Mouse (Mus musculus) lung, embryonic 15.5 days (tissue): ENCODE measurements at regions not wholly inside any gene's neighbourhood (a gene's known extent, or its start where the extent isn't known, plus 50 kb on each side); places are given as distances from the start of the nearest gene placed in this dataset.

Experiments used
- ATAC-seq: fragments of 200-750 bp; cut with Nextera tagmentation; 2 replicates; pipeline ENCODE4 v1.8.0; 2017; ENCODE audit warnings: moderate number of reproducible peaks, borderline replicate concordance; ENCODE audit not compliant: low FRiP score, low TSS enrichment; ENCODE audit errors: extremely low read depth
- H3K27ac ChIP-seq: fragments of 300-500 bp; sonication (generic); 2 replicates; pipeline ENCODE4 v1.5.1; 2015; ENCODE audit warnings: moderate library complexity, mild to moderate bottlenecking, inconsistent platforms
- H3K27me3 ChIP-seq: fragments of 300-500 bp; sonication (generic); 2 replicates; pipeline ENCODE4 v1.6.1; 2015; ENCODE audit warnings: inconsistent platforms
- H3K36me3 ChIP-seq: fragments of 300-500 bp; sonication (generic); 2 replicates; pipeline ENCODE4 v1.6.1; 2015; ENCODE audit warnings: inconsistent platforms
- H3K4me1 ChIP-seq: fragments of 300-500 bp; sonication (generic); 2 replicates; pipeline ENCODE4 v1.6.1; 2015; ENCODE audit warnings: inconsistent platforms
- H3K4me2 ChIP-seq: fragments of 300-500 bp; sonication (generic); 2 replicates; pipeline ENCODE4 v1.6.1; 2015; ENCODE audit warnings: inconsistent platforms, mild to moderate bottlenecking, moderate library complexity
- H3K4me3 ChIP-seq: fragments of 300-500 bp; sonication (generic); 2 replicates; pipeline ENCODE4 v1.5.1; 2015; ENCODE audit warnings: mild to moderate bottlenecking, inconsistent platforms
- H3K9ac ChIP-seq: fragments of 300-500 bp; sonication (generic); 2 replicates; pipeline ENCODE4 v1.6.1; 2015; ENCODE audit warnings: inconsistent platforms
- H3K9me3 ChIP-seq: fragments of 300-500 bp; sonication (generic); 2 replicates; pipeline ENCODE4 v1.6.1; 2016; ENCODE audit warnings: inconsistent platforms
- WGBS: fragments of 180-500 bp; shearing (Covaris S2); methylation state at CpG from one replicate; pipeline ENCODE4 v1.1.7; 2015; 5-methylcytosine and 5-hydroxymethylcytosine counted together

DNA sequence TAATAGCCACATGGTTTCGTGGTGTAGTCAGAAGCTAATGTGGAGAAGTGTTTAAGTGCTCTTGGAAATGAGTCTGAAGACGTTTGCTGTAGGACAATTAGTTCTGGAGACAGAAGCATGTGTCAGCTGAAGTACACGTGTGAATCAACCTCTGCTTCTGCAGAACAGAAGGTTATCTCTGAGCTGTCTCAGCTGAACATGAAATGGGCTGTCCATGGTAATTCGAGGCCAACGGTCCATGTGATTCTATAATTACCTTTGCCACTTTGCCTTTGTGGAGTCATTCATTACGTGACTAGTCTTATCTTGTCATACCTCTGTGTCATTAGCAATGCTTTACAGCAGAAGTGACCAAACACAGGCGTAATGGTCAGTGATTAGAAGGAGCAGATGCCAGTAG is 295.6 kb upstream of the Veph1 start:
- no peak for ATAC-seq
- 21% methylated on average over 7 of the region's 7 CpGs for WGBS

DNA sequence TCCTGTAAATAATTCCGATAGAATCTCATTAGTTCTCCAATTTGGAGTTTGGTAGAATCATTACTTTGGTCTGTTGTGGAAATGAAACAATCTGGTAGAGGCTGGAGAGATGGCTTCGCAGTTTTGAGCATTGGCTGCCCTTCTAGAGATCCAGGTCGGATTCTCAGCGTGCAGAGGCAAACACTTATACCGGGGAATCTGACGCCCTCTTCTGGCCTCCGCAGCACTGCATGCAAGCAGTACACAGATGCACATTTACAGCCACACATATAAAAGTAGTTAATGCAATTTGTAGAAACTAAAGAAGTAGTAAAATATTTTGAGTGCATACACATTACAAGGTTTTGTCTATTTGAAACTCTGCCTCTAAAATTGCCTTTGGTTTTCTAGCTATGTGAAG is 294.1 kb upstream of the Veph1 start:
- no peaks in the 10 kb centered on the region for H3K4me1 ChIP-seq
- H3K4me2 ChIP-seq: no peak overlapping the region
- H3K27me3 ChIP-seq: no peaks in the 10 kb centered on the region
- no peak overlapping the region for H3K9ac ChIP-seq
- no peaks in the 10 kb centered on the region for H3K36me3 ChIP-seq
- H3K9me3 ChIP-seq: no peaks in the 10 kb centered on the region
- no peak overlapping the region for H3K27ac ChIP-seq
- H3K4me3 ChIP-seq: no peak overlapping the region
- ATAC-seq: no peak
- WGBS: 49% methylated on average over 7 of the region's 7 CpGs

More for the DNA sequence above, 295.6 kb upstream of the Veph1 start:
- no peaks in the 10 kb centered on the region for H3K27me3 ChIP-seq
- H3K4me3 ChIP-seq: no peak overlapping the region
- no peaks in the 10 kb centered on the region for H3K9me3 ChIP-seq
- no peak overlapping the region for H3K9ac ChIP-seq
- no peaks in the 10 kb centered on the region for H3K4me1 ChIP-seq
- no peak overlapping the region for H3K27ac ChIP-seq
- H3K36me3 ChIP-seq: no peaks in the 10 kb centered on the region
- H3K4me2 ChIP-seq: no peak overlapping the region

DNA sequence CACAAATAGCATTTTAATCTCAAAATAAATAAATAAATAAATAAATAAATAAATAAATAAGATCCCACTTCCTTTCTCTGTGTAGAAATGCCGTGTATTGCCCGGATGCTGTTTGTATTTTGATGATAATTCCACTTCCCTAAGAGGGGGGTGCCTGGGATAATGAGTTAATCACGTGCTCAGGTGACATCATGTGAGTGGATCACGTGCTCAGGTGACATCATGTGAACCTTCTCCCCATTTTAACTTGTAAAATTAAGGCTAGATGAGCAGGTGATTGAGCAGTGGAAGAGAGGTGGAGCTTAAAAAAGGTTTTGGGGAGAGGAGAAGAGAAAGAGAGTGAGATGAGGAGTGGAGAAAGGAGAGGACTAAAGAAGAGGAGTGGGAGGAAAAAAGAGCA is 292.8 kb upstream of the Veph1 start:
- no peak overlapping the region for H3K9ac ChIP-seq
- no peaks in the 10 kb centered on the region for H3K4me1 ChIP-seq
- no peaks in the 10 kb centered on the region for H3K9me3 ChIP-seq
- ATAC-seq: no peak
- 90% methylated on average over 4 of the region's 4 CpGs for WGBS
- no peaks in the 10 kb centered on the region for H3K27me3 ChIP-seq
- H3K4me2 ChIP-seq: no peak overlapping the region
- H3K27ac ChIP-seq: no peak overlapping the region
- no peaks in the 10 kb centered on the region for H3K36me3 ChIP-seq
- no peak overlapping the region for H3K4me3 ChIP-seq

- no peaks in the 10 kb centered on the region for H3K36me3 ChIP-seq
- 85% methylated on average over 9 of the region's 9 CpGs for WGBS
- H3K4me1 ChIP-seq: no peaks in the 10 kb centered on the region
- no peaks in the 10 kb centered on the region for H3K9me3 ChIP-seq
- no peak overlapping the region for H3K4me3 ChIP-seq
- no peak for ATAC-seq
- no peaks in the 10 kb centered on the region for H3K27me3 ChIP-seq
- no peak overlapping the region for H3K27ac ChIP-seq
- no peak overlapping the region for H3K4me2 ChIP-seq
- H3K9ac ChIP-seq: no peak overlapping the region
These were observed 288.2 kb upstream of the Veph1 start for GRCm38 (mm10) chr3:66584831-66585230.

GRCm38 (mm10) chr3:66584101-66584500 is 287.5 kb upstream of the Veph1 start:
- no peak overlapping the region for H3K9ac ChIP-seq
- no peak overlapping the region for H3K4me2 ChIP-seq
- WGBS: 89% methylated on average over 5 of the region's 5 CpGs
- H3K4me3 ChIP-seq: no peak overlapping the region
- no peaks in the 10 kb centered on the region for H3K9me3 ChIP-seq
- H3K36me3 ChIP-seq: no peaks in the 10 kb centered on the region
- H3K4me1 ChIP-seq: no peaks in the 10 kb centered on the region
- ATAC-seq: no peak
- H3K27me3 ChIP-seq: no peaks in the 10 kb centered on the region
- no peak overlapping the region for H3K27ac ChIP-seq

DNA sequence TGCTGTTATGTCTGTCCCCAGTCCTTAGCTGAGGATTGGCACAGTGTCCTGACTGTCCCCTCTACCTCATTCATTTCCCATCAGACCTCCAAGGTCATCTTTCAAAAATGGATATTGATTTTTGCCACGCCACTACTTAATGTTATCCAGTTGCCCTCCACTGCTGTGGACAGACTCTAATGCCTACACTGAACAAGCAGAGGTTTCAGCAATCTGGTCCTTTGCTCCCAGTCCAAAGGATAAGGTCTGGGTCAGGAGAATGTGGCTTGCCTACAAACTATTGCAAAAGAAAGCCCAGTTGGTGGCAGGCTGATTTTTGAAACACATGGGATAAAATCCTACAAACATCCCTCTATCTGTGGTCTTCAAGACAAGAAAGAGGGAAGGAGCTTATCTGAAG is 280.0 kb upstream of the Veph1 start:
- H3K9ac ChIP-seq: no peak overlapping the region
- H3K36me3 ChIP-seq: no peaks in the 10 kb centered on the region
- no peak overlapping the region for H3K4me3 ChIP-seq
- no peak for ATAC-seq
- H3K9me3 ChIP-seq: no peaks in the 10 kb centered on the region
- no peak overlapping the region for H3K4me2 ChIP-seq
- no peaks in the 10 kb centered on the region for H3K27me3 ChIP-seq
- no peaks in the 10 kb centered on the region for H3K4me1 ChIP-seq
- 78% methylated on average over 1 of the region's 1 CpGs for WGBS
- no peak overlapping the region for H3K27ac ChIP-seq

- 78% methylated on average over 8 of the region's 8 CpGs for WGBS
- H3K9me3 ChIP-seq: no peaks in the 10 kb centered on the region
- ATAC-seq: no peak
These were observed 277.7 kb upstream of the Veph1 start for GRCm38 (mm10) chr3:66574321-66574720.

GRCm38 (mm10) chr3:66572887-66573519 is 276.4 kb upstream of the Veph1 start:
- Histone ChIP-seq H3K4me2 (no peak overlapping the region), H3K9me3 (no peaks in the 10 kb centered on the region), H3K9ac (no peak overlapping the region), H3K27ac (no peak overlapping the region), H3K36me3 (no peaks in the 10 kb centered on the region), H3K27me3 (no peaks in the 10 kb centered on the region), H3K4me3 (no peak overlapping the region), H3K4me1 (no peaks in the 10 kb centered on the region)
- no peak for ATAC-seq
- 79% methylated on average over 12 of the region's 12 CpGs for WGBS

More at GRCm38 (mm10) chr3:66574321-66574720, 277.7 kb upstream of the Veph1 start:
- Histone ChIP-seq H3K36me3 (no peaks in the 10 kb centered on the region), H3K4me2 (no peak overlapping the region), H3K27me3 (no peaks in the 10 kb centered on the region), H3K27ac (no peak overlapping the region), H3K4me1 (no peaks in the 10 kb centered on the region), H3K9ac (no peak overlapping the region), H3K4me3 (no peak overlapping the region)

DNA sequence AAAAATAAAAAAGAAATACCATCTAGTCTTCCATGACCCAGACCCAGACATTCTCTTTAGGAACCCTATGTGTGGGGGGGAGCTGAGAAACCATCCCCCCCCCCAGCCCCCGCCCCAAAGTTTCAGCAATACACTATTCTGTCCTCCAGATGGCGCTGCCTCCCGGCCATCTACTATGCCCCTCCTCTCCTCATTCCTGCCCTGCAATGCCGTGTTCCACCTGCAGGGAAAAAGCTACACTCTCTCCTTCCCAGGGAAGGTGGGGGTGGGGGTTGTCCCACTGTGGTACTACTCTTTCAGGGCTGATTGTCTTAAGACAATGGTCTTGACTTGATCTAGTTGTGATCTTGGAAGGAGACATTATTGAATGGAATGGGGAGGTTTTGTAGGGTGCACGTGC is 273.7 kb upstream of the Veph1 start:
- H3K4me1 ChIP-seq: no peaks in the 10 kb centered on the region
- ATAC-seq: no peak
- H3K4me3 ChIP-seq: no peak overlapping the region
- WGBS: 67% methylated on average over 5 of the region's 5 CpGs
- no peak overlapping the region for H3K9ac ChIP-seq
- no peaks in the 10 kb centered on the region for H3K27me3 ChIP-seq
- H3K4me2 ChIP-seq: no peak overlapping the region
- no peaks in the 10 kb centered on the region for H3K36me3 ChIP-seq
- H3K27ac ChIP-seq: no peak overlapping the region
- H3K9me3 ChIP-seq: no peaks in the 10 kb centered on the region

DNA sequence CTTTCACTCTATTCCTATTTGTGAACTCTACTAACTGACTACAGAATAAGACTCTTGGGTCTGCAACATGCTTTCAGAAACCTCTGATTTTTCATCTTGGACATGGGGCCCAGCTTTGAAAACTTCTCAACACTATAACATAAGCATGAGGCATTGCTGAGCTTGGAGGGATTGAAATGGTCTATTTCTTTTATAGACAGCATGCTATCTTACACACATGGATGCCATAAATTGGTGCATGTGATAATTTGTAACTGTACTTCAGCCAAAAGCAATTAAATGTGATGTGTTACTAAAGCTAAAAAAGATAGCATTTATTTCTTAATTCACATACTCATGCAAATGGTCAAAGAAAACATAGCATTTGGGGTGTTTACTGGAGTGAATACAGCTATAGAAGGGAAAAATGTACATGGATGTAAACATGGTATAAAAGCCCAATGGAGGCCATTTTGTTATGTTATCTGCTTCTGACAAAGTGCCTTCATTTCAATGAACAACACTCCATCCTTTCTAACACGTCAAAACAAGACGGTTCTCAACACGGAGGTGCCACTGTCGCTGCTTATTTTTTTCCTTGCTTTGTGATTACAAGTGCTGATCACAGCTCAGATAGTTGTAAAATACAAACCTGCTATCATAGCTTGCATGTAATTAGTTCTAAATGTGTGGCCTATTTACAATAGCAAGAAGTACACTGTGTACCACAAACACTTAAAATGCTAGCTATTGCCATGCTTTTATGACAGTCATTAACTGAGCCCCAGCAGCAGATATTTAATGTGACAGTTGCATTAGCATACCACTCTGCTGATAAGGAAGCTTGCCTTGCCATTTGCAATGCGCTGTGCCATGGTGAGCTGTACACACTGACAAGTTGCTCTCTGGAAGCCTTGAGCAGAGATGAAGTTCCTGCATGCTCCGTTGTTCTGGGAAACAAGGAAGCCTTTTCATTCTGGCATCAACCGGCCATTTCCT is 267.9 kb upstream of the Veph1 start:
- no peak for ATAC-seq
- H3K9me3 ChIP-seq: no peaks in the 10 kb centered on the region
- WGBS: 50% methylated on average over 7 of the region's 7 CpGs
- no peak overlapping the region for H3K4me2 ChIP-seq
- H3K27me3 ChIP-seq: no peaks in the 10 kb centered on the region
- no peak overlapping the region for H3K27ac ChIP-seq
- no peak overlapping the region for H3K4me3 ChIP-seq
- H3K4me1 ChIP-seq: no peaks in the 10 kb centered on the region
- no peak overlapping the region for H3K9ac ChIP-seq
- no peaks in the 10 kb centered on the region for H3K36me3 ChIP-seq

DNA sequence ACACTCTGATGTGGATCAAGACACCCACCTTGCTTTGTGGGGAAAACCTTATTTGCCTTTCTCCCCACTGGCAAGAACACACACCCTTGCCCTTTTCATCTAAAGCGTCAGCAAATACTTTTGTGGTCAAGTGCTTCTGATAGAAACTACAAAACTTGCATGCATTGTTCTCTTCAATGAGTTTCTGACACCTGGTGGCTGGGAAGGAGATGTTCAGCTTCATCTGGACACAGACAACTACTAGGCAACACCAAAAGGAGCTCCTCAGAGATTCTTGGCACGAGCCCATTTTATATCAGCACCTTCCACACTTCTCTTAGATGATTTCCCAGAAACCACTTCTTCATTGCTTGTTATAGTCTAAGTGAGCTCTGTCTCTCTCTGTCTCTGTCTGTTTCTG is 266.7 kb upstream of the Veph1 start:
- no peak overlapping the region for H3K4me2 ChIP-seq
- no peaks in the 10 kb centered on the region for H3K36me3 ChIP-seq
- 50% methylated on average over 2 of the region's 2 CpGs for WGBS
- no peak overlapping the region for H3K4me3 ChIP-seq
- H3K27me3 ChIP-seq: no peaks in the 10 kb centered on the region
- no peaks in the 10 kb centered on the region for H3K9me3 ChIP-seq
- no peak overlapping the region for H3K9ac ChIP-seq
- no peak overlapping the region for H3K27ac ChIP-seq
- H3K4me1 ChIP-seq: no peaks in the 10 kb centered on the region
- ATAC-seq: peak; percentile 49

- WGBS: 92% methylated on average over 1 of the region's 1 CpGs
- H3K9me3 ChIP-seq: no peaks in the 10 kb centered on the region
- H3K27me3 ChIP-seq: no peaks in the 10 kb centered on the region
- H3K36me3 ChIP-seq: no peaks in the 10 kb centered on the region
- H3K27ac ChIP-seq: no peak overlapping the region
- H3K4me2 ChIP-seq: no peak overlapping the region
- no peak overlapping the region for H3K4me3 ChIP-seq
- H3K4me1 ChIP-seq: no peaks in the 10 kb centered on the region
- H3K9ac ChIP-seq: no peak overlapping the region
- no peak for ATAC-seq
These were observed 258.9 kb upstream of the Veph1 start for GRCm38 (mm10) chr3:66555538-66555937.
